Mouse (Mus musculus) neural tube, embryonic 11.5 days (tissue): ENCODE measurements around the gene Arhgef10l. TPM values are rescaled to one million over a fixed set of nuclear protein-coding genes. Genes with fewer than 3 reads are reported as not detected.

Source experiments
- ATAC-seq: fragments of 200-750 bp; cut with Nextera tagmentation; 2 replicates; pipeline ENCODE4 v1.8.0; 2017; ENCODE audit warnings: moderate number of reproducible peaks, mild to moderate bottlenecking, moderate TSS enrichment, moderate library complexity; ENCODE audit not compliant: insufficient read depth, low FRiP score, low TSS enrichment
- DNase-seq: peaks from one replicate; pipeline ENCODE4 v3.0.0-alpha.2; 2015; ENCODE audit warnings: low spot score
- H3K27ac ChIP-seq: fragments of 300-500 bp; sonication (generic); 2 replicates; pipeline ENCODE4 v1.5.1; 2014; ENCODE audit warnings: low read depth, mild to moderate bottlenecking, low read length
- H3K27me3 ChIP-seq: fragments of 300-500 bp; sonication (generic); 2 replicates; pipeline ENCODE4 v1.6.1; 2014; ENCODE audit warnings: mild to moderate bottlenecking, low read length, mixed read lengths; ENCODE audit not compliant: control insufficient read depth, insufficient read depth
- H3K36me3 ChIP-seq: fragments of 300-500 bp; sonication (generic); 2 replicates; pipeline ENCODE4 v1.6.1; 2014; ENCODE audit warnings: mild to moderate bottlenecking, low read length, moderate library complexity, mixed read lengths; ENCODE audit not compliant: control insufficient read depth, insufficient read depth
- H3K4me1 ChIP-seq: fragments of 300-500 bp; sonication (generic); 2 replicates; pipeline ENCODE4 v1.6.1; 2014; ENCODE audit warnings: low read length, mixed read lengths; ENCODE audit not compliant: control insufficient read depth, insufficient read depth
- H3K4me2 ChIP-seq: fragments of 300-500 bp; sonication (generic); 2 replicates; pipeline ENCODE4 v1.6.1; 2014; ENCODE audit warnings: low read depth, mild to moderate bottlenecking, moderate library complexity
- H3K4me3 ChIP-seq: fragments of 300-500 bp; sonication (generic); 2 replicates; pipeline ENCODE4 v1.5.1; 2014; ENCODE audit warnings: low read depth, low read length
- H3K9ac ChIP-seq: fragments of 300-500 bp; sonication (generic); 2 replicates; pipeline ENCODE4 v1.6.1; 2014; ENCODE audit warnings: mild to moderate bottlenecking, low read length
- H3K9me3 ChIP-seq: fragments of 300-500 bp; sonication (generic); 2 replicates; pipeline ENCODE4 v1.6.1; 2016; ENCODE audit warnings: low read length; ENCODE audit not compliant: control insufficient read depth
- WGBS: fragments of 180-500 bp; shearing (Covaris S2); extraction: QIAGEN DNeasy Blood & Tissue Kit; methylation state at CpG from one replicate; pipeline ENCODE4 v1.1.7; 2014; 5-methylcytosine and 5-hydroxymethylcytosine counted together
- polyA plus RNA-seq: library from polyadenylated mRNA; unstranded; fragments of >200 nt; fragmentation: Nextera tagmentation; extraction: Ambion mirVana; gene quantifications from 2 replicates; pipeline ENCODE4 v1.2.1, GENCODE M21; 2014

Arhgef10l gene
- polyA plus RNA-seq, 1 experiment from 2014 or later: 25.3 TPM

DNA sequence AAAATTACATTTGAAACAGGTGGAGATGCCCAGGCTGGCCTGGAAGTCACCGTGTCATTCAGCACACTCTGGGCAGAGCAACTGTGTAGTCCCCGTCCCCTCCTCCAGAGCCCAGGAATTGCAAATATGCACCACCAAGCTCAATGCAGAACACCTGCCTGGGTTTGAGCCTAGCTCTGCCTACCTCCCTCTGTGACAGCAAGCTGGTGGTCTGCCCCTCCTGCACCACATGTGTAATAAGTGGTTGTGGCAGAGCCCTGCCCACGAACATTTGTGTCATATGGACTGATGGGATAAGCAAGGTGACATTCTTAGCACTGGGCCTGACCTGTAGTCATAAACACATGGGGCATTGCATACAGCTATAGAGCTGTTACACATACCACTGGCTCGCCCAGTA is 63.8 kb downstream of the Arhgef10l start:
- no peak for DNase-seq
- Histone ChIP-seq H3K36me3 (peaks cover 7% of the 10 kb centered on the region), H3K9ac (no peak overlapping the region), H3K27ac (no peak overlapping the region), H3K9me3 (no peaks in the 10 kb centered on the region), H3K4me3 (no peak overlapping the region), H3K4me1 (no peaks in the 10 kb centered on the region), H3K27me3 (no peaks in the 10 kb centered on the region), H3K4me2 (no peak overlapping the region)
- no peak for ATAC-seq
- 68% methylated on average over 4 of the region's 4 CpGs for WGBS

DNA sequence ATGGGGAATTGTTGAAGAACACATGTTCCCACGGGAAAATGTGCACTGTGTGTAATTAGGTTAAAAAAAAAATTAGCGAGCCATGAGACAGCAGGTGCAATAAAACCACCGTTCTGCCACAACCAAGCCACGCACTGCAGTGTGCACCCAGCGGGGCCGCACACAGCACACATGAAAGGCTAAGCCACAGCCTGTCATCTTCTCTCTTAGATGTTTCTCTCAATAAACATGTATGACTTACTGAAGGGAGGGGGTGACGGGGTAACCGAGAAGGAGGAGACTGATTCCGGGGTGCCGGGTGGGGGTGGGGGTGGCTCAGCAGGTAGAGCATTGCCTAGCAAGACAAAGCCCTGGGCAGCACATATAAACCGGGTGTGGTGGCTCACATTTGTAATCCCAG is 64.7 kb downstream of the Arhgef10l start:
- no peaks in the 10 kb centered on the region for H3K4me1 ChIP-seq
- no peak for ATAC-seq
- 75% methylated on average over 11 of the region's 11 CpGs for WGBS
- no peak overlapping the region for H3K4me3 ChIP-seq
- H3K9ac ChIP-seq: no peak overlapping the region
- H3K4me2 ChIP-seq: no peak overlapping the region
- peaks cover 7% of the 10 kb centered on the region for H3K36me3 ChIP-seq
- H3K27ac ChIP-seq: no peak overlapping the region
- DNase-seq: no peak
- H3K9me3 ChIP-seq: no peaks in the 10 kb centered on the region
- no peaks in the 10 kb centered on the region for H3K27me3 ChIP-seq

DNA sequence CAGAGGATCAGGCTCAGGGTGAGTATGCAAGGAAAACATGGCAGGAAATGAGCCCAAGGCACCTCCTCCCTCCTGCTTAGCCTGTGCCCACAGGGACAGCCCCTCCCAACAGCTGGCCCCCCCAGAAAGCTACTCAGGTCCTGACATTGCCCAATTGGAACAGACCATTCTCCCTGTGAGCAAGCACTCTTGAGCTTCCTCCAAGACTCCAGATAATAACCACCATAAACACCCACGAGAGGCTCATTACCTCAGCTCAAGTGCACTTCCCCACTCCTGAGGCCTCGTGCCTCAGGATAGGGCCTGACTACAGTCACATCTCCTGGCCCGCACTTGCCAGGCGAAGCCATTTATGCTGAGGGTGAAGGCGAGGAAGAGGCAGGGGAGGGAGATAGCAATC is 67.0 kb downstream of the Arhgef10l start:
- Histone ChIP-seq H3K36me3 (peaks cover 7% of the 10 kb centered on the region), H3K9me3 (no peaks in the 10 kb centered on the region), H3K27ac (no peak overlapping the region), H3K27me3 (no peaks in the 10 kb centered on the region), H3K9ac (no peak overlapping the region), H3K4me2 (no peak overlapping the region), H3K4me3 (no peak overlapping the region), H3K4me1 (0 out of 2 replicates have a peak, but pooled peaks cover 2% of the 10 kb centered on the region)
- DNase-seq (no peak), ATAC-seq (no peak)
- 73% methylated on average over 5 of the region's 5 CpGs for WGBS

DNA sequence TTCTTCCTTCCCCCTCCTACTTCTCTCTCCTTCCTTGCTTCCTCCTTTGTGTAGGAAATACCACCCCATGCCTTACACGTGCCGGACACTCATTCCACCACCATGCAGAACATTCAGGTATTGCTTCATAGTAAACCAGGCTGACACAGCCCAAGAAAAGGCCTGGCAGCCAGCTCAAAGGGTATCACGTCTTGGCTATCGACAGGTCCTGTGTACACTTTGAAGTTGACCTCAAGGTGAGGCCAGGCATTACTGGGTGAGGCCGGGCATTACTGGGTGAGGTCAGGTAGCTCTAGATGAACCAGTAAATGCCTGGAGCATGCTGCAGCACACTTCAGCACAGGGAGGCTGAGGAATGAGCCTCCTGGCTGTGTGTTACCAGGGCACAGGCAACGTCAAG is 67.9 kb downstream of the Arhgef10l start:
- H3K36me3 ChIP-seq: peaks cover 7% of the 10 kb centered on the region
- ATAC-seq (no peak), DNase-seq (no peak)
- no peak overlapping the region for H3K9ac ChIP-seq
- 96% methylated on average over 6 of the region's 6 CpGs for WGBS
- H3K27ac ChIP-seq: no peak overlapping the region
- H3K4me2 ChIP-seq: no peak overlapping the region
- no peak overlapping the region for H3K4me3 ChIP-seq
- H3K4me1 ChIP-seq: peaks cover 10% of the 10 kb centered on the region
- no peaks in the 10 kb centered on the region for H3K9me3 ChIP-seq
- no peaks in the 10 kb centered on the region for H3K27me3 ChIP-seq

DNA sequence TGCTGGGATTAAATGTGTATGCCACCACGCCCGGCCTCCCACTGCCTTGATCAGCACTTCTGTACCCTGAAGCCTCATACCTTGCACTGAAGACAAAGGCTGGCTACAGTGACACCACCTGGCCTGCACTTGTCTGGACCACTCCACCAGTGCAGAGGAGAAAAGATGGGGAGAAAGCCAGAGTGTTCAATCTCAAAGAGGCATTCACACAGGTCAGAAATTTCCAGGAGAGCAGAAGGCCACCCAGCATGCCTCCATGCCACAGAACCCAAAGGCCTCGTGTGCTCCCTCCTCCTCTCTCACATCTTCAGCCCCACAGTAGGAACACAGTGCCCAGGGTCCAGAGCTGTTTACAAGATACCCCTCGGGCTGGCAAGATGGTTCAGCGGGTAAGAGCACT is 68.4 kb downstream of the Arhgef10l start:
- H3K4me1 ChIP-seq: peaks cover 15% of the 10 kb centered on the region
- H3K9ac ChIP-seq: no peak overlapping the region
- no peaks in the 10 kb centered on the region for H3K9me3 ChIP-seq
- 94% methylated on average over 5 of the region's 5 CpGs for WGBS
- no peaks in the 10 kb centered on the region for H3K27me3 ChIP-seq
- no peak overlapping the region for H3K4me3 ChIP-seq
- no peak for DNase-seq
- ATAC-seq: no peak
- no peak overlapping the region for H3K27ac ChIP-seq
- no peak overlapping the region for H3K4me2 ChIP-seq
- H3K36me3 ChIP-seq: peaks cover 7% of the 10 kb centered on the region

DNA sequence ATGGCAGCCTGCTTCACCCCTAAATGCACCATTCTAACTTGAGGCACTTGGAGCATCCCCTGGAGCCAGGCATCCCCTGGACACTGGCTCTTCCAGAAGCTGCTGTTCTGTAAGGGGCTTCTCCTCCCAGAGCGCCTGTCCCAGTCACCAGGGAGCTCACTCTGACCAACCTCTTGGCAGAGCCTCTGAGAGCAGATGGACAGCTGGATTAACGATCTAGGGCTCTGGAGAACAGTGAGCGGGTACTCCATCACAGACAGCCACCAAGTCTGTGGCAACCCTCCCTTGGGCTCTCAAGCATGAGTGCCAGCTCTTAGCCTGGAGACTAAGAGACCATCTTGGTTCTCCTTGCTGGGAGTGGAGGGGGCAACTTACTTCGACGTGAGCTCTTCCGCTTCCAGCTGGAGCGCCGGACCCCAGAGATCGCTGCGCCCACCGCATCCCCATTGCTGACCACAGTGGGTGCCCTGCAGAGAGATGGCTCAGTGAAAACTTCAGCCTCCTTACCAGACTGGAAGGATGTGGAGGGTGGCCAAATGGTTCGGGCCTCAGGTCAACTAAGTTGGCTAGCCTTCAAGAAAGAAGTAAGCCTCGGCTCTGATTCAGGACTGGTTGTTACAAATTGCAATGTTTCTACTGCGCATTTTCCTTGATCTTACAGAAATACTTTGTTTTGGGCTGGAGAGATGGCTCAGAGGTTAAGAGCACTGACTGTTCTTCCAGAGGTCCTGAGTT is 71.9 kb downstream of the Arhgef10l start:
- peaks cover 7% of the 10 kb centered on the region for H3K36me3 ChIP-seq

DNA sequence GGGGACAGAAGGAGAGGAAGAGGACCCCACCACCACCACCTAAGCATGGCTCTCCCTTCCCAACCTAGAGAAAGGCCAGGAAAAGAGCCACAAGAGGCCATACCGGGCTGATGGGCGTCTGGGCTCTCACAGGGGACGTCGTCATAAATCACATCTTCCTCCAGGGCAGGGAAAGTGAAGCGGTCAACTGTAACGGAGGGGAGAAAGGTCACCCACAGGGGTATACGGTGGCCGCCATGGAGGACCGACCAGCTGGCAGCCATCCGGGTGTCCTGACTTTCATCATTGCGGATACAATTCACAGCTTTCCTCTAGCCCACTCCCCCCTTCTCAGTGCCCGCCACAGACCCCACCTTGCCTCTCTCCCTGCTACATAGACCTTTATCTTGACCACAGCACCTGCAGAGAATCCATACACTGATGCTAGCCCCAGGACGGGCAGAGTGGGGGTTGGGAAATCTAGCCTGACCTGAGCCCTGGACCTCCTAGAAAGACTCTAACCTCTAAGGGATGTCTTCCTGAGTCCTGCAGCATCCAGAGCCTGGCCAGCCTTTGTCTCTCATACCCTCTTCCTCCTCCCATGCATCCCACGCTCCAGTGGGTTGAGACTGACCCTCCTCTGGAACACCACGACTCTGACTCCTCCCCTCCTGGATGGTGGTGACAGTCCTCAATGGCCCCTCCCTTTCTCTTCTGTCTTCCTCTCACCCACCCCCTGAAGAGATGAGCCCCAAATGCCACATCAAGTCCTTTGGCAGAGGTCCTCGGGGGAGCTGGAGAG is 72.6 kb downstream of the Arhgef10l start:
- H3K4me3 ChIP-seq: no peak overlapping the region
- no peaks in the 10 kb centered on the region for H3K27me3 ChIP-seq
- 28% methylated on average over 16 of the region's 16 CpGs for WGBS
- no peak for DNase-seq
- peaks cover 4% of the 10 kb centered on the region for H3K36me3 ChIP-seq
- no peaks in the 10 kb centered on the region for H3K9me3 ChIP-seq
- no peak overlapping the region for H3K4me2 ChIP-seq
- H3K9ac ChIP-seq: peak overlapping the region; percentile 14; the same call in 1 of the 2 replicates
- peak overlapping the region; percentile 46 for H3K27ac ChIP-seq
- H3K4me1 ChIP-seq: peaks cover 16% of the 10 kb centered on the region
- peak; percentile 25; the same call in 1 of the 2 replicates for ATAC-seq

More for the DNA sequence above, 71.9 kb downstream of the Arhgef10l start:
- no peak overlapping the region for H3K4me3 ChIP-seq
- H3K27ac ChIP-seq: peak overlapping the region; percentile 46; the same call in 1 of the 2 replicates
- ATAC-seq (no peak), DNase-seq (no peak)
- peak overlapping the region; percentile 14 for H3K9ac ChIP-seq
- no peaks in the 10 kb centered on the region for H3K9me3 ChIP-seq
- peaks cover 16% of the 10 kb centered on the region for H3K4me1 ChIP-seq
- no peak overlapping the region for H3K4me2 ChIP-seq
- H3K27me3 ChIP-seq: no peaks in the 10 kb centered on the region
- WGBS: 87% methylated on average over 14 of the region's 14 CpGs

DNA sequence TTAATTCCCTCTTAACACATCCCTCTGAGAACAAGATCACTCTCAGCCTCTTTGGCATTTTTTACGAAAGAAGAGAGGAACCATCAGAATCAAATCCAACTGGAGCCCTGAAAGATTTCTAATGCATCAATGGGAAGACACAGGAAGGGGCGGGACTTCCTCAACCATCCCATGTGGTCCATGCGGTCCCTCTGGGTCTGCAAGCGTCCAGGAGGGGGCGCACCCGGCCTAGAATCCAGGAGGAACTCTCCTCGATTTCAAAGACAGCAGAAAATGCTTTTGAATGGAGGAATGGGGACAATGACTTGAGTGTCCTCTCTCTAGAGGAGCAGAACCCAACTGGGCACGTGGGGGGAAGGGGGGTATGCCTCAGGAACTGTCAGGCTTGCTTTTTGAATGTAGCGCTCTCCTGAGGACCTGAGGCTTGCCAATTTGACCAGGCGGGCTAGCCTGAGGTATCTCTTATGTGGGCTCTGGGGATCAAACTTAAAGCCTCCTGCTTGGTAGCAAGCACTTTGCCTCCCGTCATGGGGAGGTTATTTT is 73.5 kb downstream of the Arhgef10l start:
- no peak overlapping the region for H3K4me2 ChIP-seq
- no peaks in the 10 kb centered on the region; the same call in 1 of the 2 replicates for H3K36me3 ChIP-seq
- H3K4me1 ChIP-seq: peaks cover 16% of the 10 kb centered on the region
- ATAC-seq (peak; percentile 70), DNase-seq (peak; percentile 91)
- 20% methylated on average over 11 of the region's 11 CpGs for WGBS
- H3K4me3 ChIP-seq: no peak overlapping the region
- H3K9ac ChIP-seq: no peak overlapping the region
- no peaks in the 10 kb centered on the region for H3K9me3 ChIP-seq
- peak overlapping the region; percentile 46 for H3K27ac ChIP-seq
- H3K27me3 ChIP-seq: no peaks in the 10 kb centered on the region
